Mouse (Mus musculus): ENCODE results near the gene Fmo4. TPM values are rescaled to one million over a fixed set of nuclear protein-coding genes. Genes with fewer than 3 reads are reported as not detected.

The Fmo4 gene
- polyA plus RNA-seq, 1 experiment, result 0.13 TPM

DNA sequence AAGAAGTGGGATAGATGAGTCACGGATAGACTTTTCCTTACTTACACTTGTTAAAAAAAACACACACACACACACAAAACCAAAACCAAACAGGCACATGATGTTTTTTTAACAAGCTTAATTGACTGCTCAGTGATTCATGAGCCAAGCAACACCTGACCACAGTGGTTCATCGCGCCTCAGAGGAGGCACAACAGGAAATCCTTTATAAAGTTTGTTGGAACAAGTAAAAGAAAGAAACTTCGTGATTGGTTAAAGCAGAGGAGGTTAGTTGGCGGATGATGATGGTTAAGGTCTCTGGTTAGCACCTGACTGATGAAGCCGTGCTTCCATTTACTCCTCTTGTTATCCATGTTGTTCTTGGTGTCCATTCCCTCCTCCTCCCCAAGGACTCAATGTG is 61.8 kb downstream of the Fmo4 start:
- H3K4me3 ChIP-seq (ENCODE audit: insufficient read depth, low read length), result no peak overlapping the region
- H3K4me1 ChIP-seq (ENCODE audit: control insufficient read depth, insufficient read depth, low read length), result no peaks in the 10 kb centered on the region; the same call in 1 of the 2 replicates
- no peak overlapping the region for H3K27ac ChIP-seq (ENCODE audit: insufficient read depth, low read length)
- TF ChIP-seq POLR2A (IDR thresholded peaks at IDR 0.05; ENCODE audit: extremely low read depth, insufficient read depth, low read length) (no peak), CTCF (IDR thresholded peaks at IDR 0.05; ENCODE audit: extremely low read depth, insufficient read depth, low read length) (no peak)

DNA sequence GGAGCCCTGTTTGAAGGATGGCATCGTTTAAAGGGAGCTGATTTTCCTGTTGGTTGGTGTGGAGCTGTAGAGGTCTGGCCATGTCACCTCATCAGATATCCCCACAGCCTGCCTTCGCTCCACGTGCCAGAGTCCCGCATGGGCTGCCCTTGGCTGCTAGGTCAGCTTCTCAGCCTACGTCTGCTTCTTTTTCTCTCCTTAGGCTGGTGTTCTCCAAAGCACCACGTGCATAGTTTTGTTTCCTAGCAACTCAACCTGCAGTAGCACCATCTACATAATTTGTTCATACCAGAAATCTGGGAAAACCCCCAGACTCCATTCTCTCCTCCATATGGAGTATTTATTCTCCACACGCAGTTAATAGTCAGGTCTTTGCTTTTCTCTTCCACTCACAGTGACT is 64.2 kb downstream of the Fmo4 start:
- TF ChIP-seq CTCF (IDR thresholded peaks at IDR 0.05; ENCODE audit: extremely low read depth, insufficient read depth, low read length) (no peak), POLR2A (IDR thresholded peaks at IDR 0.05; ENCODE audit: extremely low read depth, insufficient read depth, low read length) (no peak)
- Histone ChIP-seq H3K27ac (ENCODE audit: insufficient read depth, low read length) (no peak overlapping the region), H3K4me3 (ENCODE audit: insufficient read depth, low read length) (no peak overlapping the region), H3K4me1 (ENCODE audit: control insufficient read depth, insufficient read depth, low read length) (no peaks in the 10 kb centered on the region; the same call in 1 of the 2 replicates)

GRCm38 (mm10) chr1:162748761-162749160 is 65.0 kb downstream of the Fmo4 start:
- H3K4me1 ChIP-seq (ENCODE audit: control insufficient read depth, insufficient read depth, low read length), result no peaks in the 10 kb centered on the region; the same call in 1 of the 2 replicates
- TF ChIP-seq POLR2A (IDR thresholded peaks at IDR 0.05; ENCODE audit: extremely low read depth, insufficient read depth, low read length) (no peak), CTCF (IDR thresholded peaks at IDR 0.05; ENCODE audit: extremely low read depth, insufficient read depth, low read length) (no peak)
- H3K27ac ChIP-seq (ENCODE audit: insufficient read depth, low read length), result no peak overlapping the region
- no peak overlapping the region for H3K4me3 ChIP-seq (ENCODE audit: insufficient read depth, low read length)

Other genes with a start within 250 kb of the Fmo4 start
- gene Vamp4, start 243.5 kb downstream of the Fmo4 start, polyA plus RNA-seq (2012; rRNA removed), result 82.2 and 84.3 TPM in 2 replicates
- 21.2 and 22.2 TPM in 2 replicates for gene Myoc, start 174.8 kb downstream of the Fmo4 start, polyA plus RNA-seq (2012; rRNA removed)
- not detected in 2 replicates for gene Myocos, start 155.8 kb downstream of the Fmo4 start, polyA plus RNA-seq (2012; rRNA removed)
- gene Prrc2c, start 73.4 kb downstream of the Fmo4 start, polyA plus RNA-seq (2012; rRNA removed), result 38.6 and 41.5 TPM in 2 replicates
- 21.4 and 25.3 TPM in 2 replicates for gene Fmo1, start 52.6 kb upstream of the Fmo4 start, polyA plus RNA-seq (2012; rRNA removed)
- gene Fmo2, start 84.8 kb upstream of the Fmo4 start, polyA plus RNA-seq (2012; rRNA removed), result 2.0 and 3.2 TPM in 2 replicates
- gene Fmo6, start 123.5 kb upstream of the Fmo4 start, polyA plus RNA-seq (2012; rRNA removed), result not detected in 2 replicates
- not detected in 2 replicates for gene Fmo3, start 170.6 kb upstream of the Fmo4 start, polyA plus RNA-seq (2012; rRNA removed)

All from cortical plate, adult 2 months (tissue).